Mouse (Mus musculus): ENCODE measurements around the gene Kif2c.

Kif2c gene

GRCm38 (mm10) chr4:117181863-117182758, at the start of gene Kif2c:
Gene Kif2c, minus strand, starts transcription at chr4:117182639.
- DNase-seq (ENCODE audit: extremely low read depth, low read depth) = peak; percentile 88

GRCm38 (mm10) chr4:117231208-117231607, 48.8 kb upstream of the Kif2c start:
- DNase-seq (ENCODE audit: extremely low read depth, low read depth) = no peak

- DNase-seq (ENCODE audit: extremely low read depth, low read depth) = no peak
Observed at GRCm38 (mm10) chr4:117230331-117230730, 47.9 kb upstream of the Kif2c start.

DNA sequence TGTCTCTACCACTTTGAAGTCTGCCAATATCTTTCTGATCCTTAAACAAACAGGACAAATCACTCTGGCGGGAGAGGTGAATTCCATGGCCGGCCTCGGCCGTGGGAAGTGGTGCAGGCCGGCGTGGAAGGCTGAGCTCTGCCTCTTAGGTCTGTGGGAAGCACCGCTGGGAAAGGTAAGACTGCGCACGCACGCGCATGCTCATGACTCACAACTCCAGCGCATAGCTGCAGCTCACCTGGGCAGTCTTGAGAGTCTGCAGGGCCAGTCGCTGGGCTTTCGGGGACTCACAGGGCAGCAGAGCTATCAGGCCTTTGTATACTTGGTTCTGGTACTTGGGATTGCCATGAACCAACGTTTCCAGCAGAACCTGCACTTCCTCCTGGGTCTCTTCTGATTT, 47.2 kb upstream of the Kif2c start:
- no peak for DNase-seq (ENCODE audit: extremely low read depth, low read depth)

DNA sequence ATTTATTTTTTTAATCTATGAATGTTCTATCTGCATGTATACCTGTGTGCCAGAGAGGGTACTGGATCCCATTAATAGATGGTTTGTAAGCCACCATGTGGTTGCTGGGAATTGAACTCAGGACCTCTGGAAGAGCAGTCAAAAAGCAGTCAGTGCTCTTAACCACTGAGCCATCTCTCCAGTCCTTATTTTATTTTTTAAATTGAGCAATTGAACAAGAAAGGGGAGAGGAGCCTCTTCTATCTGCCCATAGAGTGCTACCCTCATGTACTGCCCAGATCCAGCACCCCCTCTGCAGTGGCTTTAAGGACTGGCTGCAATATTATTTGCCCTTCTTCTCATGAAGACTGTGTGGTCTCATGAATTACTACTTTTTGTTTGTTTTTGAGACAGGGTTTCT, 42.8 kb upstream of the Kif2c start:
- no peak for DNase-seq (ENCODE audit: extremely low read depth, low read depth)

- no peak for DNase-seq (ENCODE audit: extremely low read depth, low read depth)
Observed at GRCm38 (mm10) chr4:117224122-117224521, 41.7 kb upstream of the Kif2c start.

- DNase-seq (ENCODE audit: extremely low read depth, low read depth) = no peak
Observed at GRCm38 (mm10) chr4:117223001-117223400, 40.6 kb upstream of the Kif2c start.

DNA sequence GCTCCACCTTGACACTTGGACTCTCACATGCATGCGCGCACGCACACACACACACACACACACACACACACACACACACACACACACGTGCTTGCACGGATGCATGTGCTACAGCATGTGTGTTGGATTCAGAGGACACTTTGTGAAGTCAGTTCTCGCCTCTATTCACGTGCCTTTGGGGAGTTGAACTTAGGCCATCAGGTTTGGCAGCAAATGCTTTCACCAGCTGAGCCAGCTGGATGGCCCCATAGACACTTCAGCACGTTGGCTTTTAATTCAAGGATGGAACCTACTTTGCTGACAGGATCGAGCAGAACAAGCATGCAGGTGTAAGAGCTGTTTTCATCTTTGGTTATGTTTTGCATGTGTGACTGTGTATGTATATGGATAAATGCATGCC, 39.4 kb upstream of the Kif2c start:
- DNase-seq (ENCODE audit: extremely low read depth, low read depth) = no peak

- peak; percentile 54 for DNase-seq (ENCODE audit: extremely low read depth, low read depth)
Observed at GRCm38 (mm10) chr4:117220741-117221515, 38.5 kb upstream of the Kif2c start.

DNA sequence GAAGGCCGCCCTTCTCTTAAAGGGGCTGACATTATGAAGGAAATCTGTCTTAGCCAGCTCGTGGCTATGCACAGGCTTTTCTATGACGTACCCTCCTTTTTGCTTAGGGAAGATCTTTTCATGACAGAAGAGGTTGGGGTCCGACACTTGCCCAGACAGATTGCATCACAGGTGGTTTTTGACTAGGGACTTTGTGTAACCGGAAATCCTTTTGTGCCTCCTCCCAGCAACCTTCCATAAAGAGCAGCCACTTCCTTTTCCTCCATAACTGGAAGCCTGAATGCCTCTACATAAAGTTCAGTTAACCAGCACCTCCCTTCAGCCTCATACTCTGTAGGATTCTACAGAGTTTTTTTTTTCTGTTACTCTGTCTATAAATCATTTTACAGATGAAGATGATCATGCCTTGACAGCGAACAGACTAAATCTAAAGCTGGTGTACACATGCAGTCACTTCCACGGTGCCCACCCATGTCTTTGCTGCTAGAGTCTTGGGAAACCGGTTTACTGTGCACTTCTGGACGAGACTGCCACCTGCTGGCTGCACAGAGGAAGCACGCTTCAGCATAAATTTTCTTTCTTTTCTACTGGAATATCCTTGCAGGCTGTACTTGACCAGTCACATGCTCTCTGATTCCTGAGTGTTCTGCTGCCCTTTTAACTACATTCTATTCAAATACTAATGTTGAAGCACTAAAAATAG, 36.2 kb upstream of the Kif2c start:
- DNase-seq (ENCODE audit: extremely low read depth, low read depth) = peak; percentile 49

- DNase-seq (ENCODE audit: extremely low read depth, low read depth) = no peak
Observed at GRCm38 (mm10) chr4:117217029-117217428, 34.6 kb upstream of the Kif2c start.

DNA sequence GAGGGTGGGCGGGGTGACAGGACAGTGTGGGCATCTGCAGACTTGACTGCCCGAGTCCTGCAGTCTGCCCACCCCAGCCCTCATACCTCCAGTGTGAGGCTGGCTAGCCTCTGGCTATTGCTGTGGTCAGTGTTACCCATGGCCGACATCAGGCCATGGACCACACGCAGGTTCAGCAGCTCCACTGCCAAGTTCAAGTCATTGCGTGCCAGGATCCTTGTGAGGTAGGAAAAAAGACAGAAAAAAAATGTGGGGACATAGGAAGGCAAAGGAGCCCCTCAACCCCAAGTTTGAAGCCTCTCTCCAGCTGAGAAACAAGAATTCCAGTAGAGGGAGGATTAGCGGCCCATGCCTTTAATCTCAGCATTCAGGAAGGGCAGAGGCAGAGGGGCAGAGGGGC, 31.8 kb upstream of the Kif2c start:
- no peak for DNase-seq (ENCODE audit: extremely low read depth, low read depth)

DNA sequence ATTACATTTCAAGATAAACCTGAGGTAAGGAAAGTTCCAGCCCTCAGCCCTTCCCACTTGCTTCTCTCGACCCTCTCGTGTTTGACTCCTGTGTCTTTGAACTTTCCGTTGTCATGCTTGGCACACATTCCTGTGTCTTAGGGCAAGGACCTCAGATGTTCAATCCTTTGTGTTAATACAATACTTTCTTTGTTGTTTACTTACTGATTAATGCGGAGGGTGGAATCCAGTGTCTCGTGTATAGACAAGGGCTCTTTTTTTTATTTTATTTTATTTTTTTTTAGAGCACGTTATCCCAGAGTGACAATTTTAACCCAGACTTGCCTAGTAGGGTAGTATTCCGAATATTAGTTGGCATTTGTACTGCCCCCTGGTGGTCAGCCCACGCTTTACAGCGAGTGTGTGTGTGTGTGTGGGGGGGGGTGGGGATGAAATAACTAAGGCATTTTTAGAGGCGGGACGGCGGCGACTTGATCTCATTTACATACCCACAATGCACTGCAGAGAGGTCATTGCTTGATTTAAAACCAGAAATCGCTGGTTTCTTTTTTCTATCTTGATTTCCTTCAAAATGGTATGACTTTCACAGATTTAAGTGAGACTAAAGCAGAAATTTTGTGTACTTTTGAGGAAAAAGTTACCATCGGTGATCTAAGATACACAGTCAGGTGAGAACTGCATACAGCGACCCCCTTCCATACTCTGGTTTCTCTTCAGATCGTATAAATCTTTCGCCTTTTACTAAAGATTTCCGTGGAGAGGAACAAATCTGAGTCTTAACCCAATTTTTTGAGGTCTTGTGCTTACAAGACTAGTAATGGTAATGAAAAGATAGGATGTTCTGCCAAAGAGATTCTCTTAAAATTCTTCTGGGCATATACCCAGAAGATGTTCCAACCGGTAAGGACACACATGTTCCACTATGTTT, 28.0 kb upstream of the Kif2c start:
- DNase-seq (ENCODE audit: extremely low read depth, low read depth) = peak; percentile 97

DNA sequence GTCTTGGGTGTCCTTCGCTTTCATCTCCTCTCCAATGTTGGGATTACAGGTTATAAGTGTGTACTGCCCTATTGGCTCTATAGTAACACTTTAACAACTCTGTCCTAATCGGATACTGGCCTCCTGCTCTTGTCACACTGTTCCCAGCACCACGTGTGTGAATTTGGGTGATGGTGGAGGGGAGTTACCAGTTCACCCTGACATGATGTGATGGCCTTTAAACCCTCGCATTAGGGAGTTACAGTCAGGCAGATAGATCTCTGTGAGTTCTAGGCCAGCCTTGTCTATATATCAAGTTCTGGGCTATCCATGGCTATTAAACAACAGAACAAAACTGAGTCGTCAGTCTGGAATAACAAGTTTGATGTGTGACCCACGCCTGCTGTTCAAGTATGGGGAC, 27.2 kb upstream of the Kif2c start:
- DNase-seq (ENCODE audit: extremely low read depth, low read depth) = no peak

GRCm38 (mm10) chr4:117202992-117203354, 20.5 kb upstream of the Kif2c start:
- no peak for DNase-seq (ENCODE audit: extremely low read depth, low read depth)

DNA sequence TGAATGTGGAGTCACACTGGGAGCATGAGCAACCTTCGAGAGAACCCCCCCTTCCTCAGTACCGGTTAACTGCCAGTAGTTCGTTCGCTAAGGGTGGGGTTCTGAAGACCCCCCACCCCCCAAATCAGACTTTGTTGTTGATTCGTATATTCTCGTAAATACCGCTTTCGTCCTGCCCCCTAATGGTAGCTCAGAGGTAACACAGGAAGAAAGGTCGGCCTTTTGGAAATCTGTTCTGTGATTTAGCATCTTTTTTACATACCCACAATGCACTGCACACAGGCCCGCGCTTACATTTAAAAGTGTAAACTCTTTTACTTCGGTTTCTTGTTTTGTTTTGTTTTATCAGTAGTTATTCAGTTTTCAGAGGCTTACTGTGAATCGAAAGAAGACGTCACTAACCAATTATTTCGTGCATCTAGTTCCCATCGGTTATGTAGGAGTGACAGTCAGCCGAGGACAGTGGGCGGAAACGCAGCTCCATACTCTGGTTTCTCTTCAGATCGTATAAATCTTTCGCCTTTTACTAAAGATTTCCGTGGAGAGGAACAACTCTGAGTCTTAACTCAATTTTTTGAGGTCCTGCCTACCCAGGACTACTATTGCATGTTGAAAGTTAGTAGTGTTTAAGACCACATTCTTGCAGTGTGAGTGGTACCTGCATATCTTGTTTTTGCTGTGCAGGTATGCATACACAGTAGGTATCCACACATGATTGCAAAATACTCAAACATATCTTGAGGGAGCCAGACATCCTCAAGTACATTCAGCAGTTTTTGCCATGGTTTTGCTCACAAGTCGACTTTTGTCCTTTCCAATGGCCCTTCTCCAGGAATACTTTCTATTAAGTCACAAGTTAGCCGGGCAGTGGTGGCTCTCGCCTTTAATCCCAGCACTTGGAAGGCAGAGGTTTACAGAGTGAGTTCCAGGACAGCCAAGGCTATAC, 19.9 kb upstream of the Kif2c start:
- DNase-seq (ENCODE audit: extremely low read depth, low read depth) = peak; percentile 100

DNA sequence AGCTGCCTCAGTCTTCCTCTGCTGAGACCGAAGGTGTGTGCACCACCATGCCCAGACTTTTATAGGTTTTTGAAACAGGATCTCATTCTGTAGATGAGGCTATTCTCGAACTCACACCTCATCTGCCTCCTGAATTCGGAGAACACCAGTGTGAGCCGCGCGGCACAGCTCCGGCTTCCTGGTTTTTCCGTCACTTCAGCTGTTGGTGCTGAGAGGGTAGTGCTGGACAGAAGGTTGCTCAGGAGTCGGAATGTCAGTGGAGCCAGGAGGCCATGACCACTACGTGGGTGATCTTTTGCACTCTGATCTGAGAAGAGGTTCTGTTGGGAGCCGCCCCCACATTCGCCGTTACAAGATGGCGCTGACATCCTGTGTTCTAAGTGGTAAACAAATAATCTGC, 9.4 kb upstream of the Kif2c start:
- DNase-seq (ENCODE audit: extremely low read depth, low read depth) = no peak

DNA sequence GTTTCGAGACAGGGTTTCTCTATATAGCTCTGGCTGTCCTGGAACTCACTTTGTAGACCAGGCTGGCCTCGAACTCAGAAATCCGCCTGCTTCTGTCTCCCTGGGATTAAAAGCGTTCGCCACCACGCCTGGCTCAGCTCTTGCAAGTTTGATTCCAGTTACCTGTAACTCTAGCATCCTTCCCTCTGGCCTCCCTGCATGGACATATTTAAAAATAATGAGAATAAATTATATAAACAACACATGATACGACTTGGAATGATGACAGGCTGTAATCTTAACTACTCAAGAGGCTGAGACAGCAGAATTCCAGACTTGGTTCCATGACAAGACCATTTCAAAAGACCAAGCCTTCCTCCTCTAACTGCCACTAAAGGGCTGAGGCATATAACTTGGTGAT, 8.2 kb upstream of the Kif2c start:
- DNase-seq (ENCODE audit: extremely low read depth, low read depth) = no peak

DNA sequence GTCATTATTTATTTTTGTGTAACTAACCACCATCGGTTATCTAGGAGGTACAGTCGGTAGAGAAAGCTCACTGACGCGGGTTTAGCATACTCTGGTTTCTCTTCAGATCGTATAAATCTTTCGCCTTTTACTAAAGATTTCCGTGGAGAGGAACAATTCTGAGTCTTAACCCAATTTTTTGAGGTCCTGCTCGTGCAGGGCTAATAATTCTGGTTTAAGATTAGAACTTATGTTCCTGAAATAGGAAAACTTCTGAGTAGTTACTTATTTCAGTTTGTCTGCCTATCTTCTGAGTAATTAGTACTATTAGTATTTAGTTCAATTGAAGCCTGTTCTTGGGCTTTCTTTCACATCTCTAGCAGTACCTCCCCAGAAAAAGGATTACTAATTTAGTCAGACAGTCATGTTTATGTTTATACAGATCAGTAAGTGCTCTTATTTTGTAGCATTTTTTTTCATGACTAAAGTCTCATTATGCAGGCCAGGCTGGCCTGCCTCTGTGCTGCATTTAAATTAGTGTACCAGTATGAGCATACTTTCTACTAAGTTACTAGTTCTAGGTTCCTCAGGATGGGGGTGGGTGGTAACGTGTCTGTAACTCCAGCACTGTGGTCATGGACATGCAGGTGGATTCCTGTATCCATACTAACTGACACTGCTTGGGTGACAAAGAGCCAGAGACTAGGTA, 7.6 kb upstream of the Kif2c start:
- DNase-seq (ENCODE audit: extremely low read depth, low read depth) = peak; percentile 99

All from MEL-GATA-1-ER (cell line).